Mouse (Mus musculus) 3T3-L1 (cell line): ENCODE results near the gene Slc39a11.
A peak's percentile ranks its signal among the peaks of the same experiment; 100 is the strongest.

Experiments used
- DNase-seq: peaks from one replicate; pipeline ENCODE4 v3.0.0-alpha.2; 2015; ENCODE audit warnings: low read depth, low spot score

The Slc39a11 gene

DNA sequence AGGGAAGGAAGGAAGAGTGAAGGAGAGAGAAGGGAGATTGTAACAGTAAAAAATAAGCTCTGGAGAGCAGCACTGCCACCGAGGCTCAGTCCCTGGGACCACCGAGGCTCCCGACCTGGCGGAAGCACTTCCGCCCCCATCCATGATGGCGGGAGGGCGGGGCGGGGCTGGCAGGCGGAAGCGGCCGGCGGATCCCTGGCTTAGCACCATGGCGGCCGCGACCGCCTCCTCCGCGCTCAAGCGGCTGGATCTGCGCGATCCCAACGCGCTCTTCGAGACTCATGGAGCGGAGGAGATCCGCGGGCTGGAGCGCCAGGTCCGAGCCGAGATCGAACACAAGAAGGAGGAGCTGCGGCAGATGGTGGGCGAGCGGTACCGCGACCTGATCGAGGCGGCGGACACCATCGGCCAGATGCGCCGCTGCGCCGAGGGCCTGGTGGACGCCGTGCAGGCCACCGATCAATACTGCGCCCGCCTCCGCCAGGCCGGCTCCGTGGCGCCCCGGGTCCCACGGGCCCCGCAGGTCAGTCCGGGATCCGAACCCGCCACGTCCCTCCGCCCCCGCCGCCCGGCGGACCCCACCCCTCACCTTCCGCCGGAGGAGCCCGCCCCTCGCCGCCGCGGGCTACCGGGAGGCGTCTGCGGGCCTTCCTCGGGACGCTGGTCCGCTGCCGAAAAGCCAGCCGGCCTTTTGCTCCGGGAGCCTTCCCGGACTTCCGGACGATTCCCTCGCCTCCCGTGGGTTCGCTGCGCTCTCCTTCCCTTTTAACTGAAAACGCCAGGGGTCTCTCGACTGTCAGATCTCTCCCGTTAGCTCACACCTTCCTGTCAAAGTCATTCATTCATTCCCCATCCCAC is at the start of gene Slc39a11:
Gene Slc39a11 (minus strand): TSS at position 727 of the 858 bp plus-strand sequence.
- DNase-seq = peak; percentile 71

DNA sequence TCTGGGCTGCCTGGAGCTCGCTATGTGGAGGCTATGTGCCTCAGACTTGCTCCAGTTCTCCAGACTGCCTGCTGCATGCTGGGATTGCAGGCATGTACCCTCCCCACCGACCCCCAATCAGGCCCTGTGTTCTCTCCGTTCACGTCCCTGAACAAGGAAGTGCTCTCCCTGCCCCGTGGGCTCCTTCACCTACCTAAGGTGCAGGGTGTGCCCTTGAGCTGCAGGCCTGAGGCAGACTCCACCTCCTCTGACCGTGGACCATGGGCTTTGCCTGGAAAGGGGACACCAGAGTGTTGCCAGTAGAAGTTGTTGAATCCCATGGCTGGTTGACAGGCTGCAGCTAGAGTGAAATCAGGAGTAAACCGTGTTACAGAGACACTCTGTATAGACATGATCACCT is 49.8 kb upstream of the Slc39a11 start:
- no peak for DNase-seq

DNA sequence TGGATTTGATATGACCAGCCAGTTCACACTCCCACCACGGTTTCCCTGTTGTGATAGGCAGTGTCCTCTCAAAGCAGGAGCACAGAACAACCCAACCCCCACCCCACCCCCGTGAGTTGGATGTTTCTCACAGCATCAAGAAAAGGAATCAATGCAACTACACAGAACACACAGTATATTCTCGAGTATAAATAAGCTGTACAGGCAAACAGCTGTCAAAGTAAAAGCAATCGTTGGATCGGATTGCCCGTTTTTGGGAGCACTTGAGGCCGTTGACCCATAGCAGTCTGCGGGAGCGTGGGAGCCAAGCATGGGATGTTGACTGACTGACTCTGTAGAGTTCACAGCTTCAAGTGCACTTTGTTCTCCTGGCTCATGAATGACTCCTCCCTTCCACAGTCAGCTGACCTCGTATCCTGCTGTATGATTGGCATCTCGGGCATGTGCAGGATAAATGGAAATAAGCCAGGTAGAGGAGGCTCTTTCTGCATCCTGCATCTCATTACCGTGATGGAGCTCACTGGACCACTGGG is 48.2 kb upstream of the Slc39a11 start:
- no peak for DNase-seq

DNA sequence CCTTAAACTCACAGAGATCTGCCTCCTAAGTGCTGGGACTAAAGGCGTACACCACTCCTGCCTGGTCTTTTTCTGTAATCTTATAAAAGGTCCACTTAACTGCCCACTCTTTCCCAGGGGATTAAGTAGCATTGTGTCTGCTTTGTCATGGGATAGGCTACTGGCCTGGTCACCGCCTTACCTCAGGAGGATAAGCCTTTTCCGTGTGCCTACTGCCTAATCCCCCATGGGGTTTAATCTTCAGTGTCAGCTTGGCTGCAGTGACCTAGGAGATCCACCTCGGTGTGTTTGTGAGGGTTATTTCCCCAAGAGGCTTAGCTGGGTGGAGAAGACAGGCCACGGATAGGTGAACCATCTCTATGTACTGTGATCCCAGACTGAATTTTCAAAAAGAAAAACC is 47.7 kb upstream of the Slc39a11 start:
- no peak for DNase-seq

DNA sequence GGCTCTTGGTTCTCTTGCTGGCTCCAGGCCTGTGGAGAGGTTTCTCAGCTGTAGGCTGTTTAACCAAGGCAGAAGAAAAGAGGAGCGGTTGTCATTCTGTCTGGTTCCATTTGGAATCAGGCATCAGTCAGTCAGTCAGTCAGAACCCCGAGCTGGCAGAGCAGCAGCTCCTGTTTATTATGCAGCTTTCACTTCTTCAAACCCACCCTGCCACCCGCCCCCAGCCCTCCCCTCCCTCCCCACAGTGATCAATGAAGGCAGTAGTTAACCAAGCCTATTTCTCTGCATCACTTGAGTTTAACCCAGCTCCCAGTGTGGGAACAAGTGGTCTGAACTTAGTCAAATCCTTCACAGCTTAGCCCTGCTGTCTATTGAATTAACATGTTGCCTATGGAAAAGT is 42.0 kb upstream of the Slc39a11 start:
- DNase-seq = no peak

DNA sequence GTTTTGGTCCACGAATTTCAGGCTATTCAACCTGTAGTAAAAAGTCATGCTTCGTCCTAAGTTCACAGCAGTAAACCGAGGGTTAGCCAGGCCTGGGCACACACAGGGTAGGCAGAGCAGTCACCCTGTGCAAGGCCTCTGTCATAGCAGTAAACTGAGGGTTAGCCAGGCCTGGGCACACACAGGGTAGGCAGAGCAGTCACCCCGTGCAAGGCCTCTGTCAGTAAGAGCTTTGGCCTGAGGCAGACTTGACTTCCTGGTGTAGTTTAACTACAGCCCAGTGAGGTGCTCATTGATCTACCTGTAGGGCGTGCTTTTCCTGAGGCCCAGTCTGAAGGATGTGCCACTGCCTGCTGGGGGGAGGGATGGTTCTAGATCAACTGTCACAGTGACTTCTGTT is 41.4 kb upstream of the Slc39a11 start:
- no peak for DNase-seq

DNA sequence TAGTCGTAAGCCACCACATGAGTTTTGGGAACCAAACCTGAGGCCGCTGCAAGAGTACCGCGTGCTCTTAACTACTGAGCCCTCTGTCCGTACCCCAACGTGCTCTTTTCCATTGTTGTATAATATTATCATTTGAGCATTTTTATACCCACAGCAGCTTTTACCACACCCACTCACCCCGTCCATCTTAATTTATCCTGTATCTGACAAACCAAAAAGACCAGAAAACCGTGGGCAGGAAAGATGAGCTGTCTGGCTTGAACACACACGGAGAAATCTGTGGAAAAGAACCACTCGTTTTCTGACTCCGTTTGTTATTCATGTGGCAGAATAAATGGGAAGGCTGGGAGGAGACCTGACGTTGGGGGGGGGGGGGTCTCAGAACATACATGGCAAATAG is 40.6 kb upstream of the Slc39a11 start:
- no peak for DNase-seq

DNA sequence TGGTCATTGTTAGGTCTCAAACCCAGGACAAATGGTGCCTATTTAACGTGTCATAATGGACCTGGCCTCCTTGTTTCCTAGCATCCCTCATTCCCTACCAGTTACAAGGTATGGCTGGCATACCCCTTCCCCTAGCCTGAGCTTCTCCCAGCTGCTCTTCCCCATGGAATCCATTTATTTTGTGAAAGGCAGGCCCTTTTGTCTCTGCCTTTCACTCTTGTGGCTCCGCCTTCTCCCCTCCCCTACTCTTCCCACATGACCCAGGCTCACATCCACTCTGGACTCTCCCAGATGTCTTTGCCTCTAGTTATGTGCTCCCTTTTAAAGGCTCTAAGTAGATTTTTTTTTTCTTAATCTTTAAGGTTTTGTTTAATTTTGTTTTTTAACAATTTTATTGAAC is 37.2 kb upstream of the Slc39a11 start:
- peak; percentile 75 for DNase-seq

DNA sequence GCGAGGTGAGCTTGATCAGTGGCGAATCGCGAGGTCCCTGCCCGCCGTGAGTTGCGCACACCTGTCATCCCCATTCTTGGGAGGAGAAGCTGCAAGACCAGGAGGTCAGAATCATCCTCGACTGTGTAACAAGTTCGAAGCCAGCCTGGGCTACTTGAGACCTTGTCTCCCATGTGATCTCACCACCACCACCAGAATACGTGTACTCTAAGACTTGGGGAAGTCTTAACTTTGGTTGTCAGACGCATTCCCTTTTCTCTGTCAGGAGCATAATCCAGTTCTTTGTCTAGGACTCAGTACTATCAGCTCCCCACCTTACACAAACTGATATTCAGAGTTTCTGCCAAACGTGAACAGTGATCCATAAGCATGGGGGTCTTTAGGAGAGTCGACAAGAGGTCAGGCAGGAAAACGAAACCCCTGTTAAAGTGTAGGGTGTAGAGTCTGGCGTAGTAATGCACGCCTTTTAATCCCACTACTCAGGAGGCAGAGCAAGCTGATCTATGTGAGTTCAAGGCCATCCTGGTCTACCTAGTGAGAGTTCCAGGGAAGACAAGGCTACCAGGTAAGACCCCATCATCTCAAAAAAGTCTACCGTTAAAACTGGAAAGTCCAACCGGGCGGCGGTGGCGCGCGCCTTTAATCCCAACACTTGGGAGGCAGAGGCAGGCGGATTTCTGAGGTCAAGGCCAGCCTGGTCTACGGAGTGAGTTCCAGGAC is 35.0 kb upstream of the Slc39a11 start:
- DNase-seq = no peak

DNA sequence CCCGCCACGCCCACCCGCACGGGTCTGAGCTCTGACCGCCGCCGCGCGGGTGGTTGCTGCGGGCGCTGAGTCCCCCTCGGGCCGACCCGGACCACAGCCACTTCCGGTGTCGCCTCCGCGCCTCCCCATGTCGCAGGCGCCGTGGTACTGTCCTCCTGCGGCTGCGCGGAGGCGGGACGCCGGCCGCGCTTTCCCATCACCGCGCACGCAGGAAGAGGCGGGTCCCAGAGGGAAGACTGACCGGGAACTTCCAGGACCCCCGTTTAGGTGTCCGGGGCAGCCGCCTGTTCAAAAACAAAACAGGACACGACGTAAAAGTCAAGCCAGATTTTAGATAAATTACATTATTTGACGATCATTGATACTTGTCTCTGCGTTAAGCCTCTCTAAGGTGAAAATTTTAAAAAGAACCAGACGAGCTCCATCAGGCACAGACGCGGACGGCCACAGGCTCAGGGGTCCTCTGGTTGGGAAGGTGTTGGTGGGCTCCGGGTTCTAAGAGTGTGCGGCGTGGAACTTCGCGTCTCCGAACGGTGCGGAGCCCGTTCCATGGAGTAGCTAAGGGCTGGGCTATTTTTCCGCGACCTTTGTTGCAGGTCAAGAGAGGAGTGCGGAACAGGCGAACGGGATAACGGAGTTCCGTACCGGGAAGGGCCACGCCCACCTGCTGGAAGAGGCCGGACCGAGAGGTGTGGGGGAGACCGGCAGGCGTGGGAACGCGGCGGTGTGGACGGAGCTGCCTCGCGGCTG is 34.3 kb upstream of the Slc39a11 start, which contains the start of the genes Fam104a and D11Wsu47e:
Gene Fam104a (minus strand): TSS at position 199 of the 750 bp plus-strand sequence.
Gene D11Wsu47e (plus strand): TSS at position 456 of the 750 bp plus-strand sequence.
- DNase-seq = peak; percentile 86

DNA sequence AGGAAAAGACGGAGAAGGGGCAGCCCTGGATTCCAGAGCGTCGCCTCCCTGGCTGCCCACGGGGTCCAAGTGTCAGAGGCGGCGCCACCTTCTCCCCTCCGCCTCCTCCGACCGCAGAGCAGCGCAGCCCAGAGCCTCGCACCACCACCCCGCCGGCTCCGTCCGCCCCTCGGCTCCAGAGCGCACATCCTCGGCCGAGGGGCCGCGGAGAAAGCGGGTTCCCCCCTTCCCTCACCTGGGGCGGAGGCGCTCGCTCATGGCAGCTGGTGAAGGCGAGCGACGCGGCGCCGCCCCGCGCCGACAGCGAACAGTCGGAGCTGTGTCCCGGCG is 33.7 kb upstream of the Slc39a11 start:
- DNase-seq = peak; percentile 47

DNA sequence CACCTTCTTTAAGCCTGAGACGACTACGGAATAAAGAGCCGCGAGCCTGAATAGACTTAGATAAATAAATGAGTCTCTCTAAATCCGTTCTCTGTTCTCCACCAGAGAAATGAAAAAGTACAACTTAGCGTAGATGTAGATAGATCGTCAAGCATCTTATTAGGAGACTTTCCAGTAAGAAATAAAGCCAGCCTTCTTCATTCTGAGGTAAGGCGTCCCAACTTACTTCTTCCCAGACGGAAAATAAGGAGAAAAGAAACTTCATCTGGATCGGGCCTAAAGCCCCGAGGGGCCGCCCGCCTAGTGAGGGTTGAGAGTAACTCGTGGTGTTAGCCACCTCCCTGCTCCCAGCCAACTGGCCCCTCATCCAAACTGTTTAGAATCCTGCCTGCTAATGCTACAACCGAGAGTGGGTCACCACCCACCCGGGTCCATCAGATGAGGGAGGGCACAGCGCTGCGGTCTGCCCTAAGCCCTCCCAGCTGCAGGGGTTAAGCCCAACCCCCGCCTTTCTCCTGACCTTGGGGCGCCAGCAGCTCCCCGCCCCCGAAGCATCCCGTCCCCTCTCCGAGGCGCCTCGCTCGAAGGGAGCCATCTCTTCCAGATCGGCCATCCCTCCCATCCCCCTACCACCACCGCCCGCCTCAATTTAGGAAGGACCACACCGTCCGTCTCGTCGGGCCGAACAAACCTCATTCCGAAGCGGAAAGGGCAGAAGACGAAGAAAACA is 33.2 kb upstream of the Slc39a11 start:
- DNase-seq = peak; percentile 64

DNA sequence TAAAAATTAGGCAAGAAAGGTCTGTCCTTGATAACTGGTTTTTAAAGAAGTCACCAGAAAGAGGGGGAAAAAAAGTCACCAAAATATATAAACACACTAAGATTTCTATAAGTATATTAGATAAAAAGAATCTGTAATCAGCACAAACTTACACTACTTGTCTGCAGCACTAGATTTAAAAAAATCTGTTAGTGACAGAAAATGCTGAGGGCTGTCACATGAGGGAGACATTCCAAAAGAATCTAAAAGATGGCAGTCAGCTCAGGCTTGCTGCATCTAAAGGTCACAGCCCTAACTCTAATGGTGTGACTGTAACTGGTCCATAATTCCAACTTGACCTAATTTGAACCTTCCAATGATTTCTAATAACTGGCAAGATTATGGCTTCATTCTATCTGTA is 32.1 kb upstream of the Slc39a11 start:
- DNase-seq = peak; percentile 40

DNA sequence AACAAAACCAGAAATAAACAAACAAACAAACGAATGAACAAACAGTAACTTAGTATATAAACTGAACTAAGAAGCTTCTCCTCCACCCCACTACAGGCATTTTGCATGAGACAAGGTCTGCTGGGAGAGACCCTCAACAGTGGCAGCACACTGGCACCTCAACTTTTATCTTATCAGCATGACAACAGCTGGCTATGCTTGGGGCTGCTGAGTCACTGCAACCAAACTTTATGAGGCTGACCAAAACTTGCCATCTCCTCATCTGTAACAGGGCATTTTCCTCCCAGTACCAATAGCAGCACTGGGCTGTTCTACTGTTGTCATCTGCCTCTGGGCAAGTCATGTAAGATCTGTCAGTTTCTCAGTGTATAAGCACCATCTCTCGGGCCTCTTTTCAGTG is 31.1 kb upstream of the Slc39a11 start:
- peak; percentile 40 for DNase-seq

DNA sequence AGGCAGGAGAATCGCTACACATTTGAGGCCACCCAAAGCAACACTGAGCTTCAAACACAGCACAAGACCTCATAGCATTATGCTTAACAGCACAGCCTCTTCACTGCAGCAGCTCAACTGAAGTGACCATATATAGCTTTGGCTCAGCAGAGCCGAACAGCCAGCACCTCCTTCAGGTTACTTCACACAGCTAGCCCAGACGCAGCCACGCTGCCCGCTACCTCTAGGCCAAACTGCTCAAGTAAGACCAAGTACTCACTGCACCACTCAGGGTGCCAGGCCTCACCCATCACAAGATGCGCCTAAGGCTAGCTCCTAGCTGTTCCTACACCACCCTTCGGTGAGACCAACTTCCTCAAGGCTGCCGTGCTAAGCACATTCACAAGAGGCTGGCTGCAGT is 28.5 kb upstream of the Slc39a11 start:
- DNase-seq = no peak

DNA sequence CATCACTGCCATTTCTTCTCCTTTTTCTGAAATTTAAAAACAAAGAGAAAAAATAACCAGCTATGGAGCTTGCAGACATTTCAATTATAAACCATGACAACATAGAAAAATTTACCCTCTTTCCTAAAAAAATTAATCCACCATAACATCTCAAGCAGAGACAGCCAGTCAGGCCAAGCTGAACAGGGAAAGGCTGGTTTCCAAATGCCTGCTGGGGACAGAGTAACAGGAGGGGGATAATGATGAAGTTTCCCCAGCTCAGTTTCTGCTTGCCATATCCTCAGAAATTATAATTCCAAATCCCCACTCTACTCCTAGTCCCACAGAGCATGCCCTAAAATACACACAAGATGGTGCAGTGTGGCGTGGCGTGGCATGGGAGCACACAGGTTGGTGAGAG is 27.5 kb upstream of the Slc39a11 start:
- DNase-seq = no peak

DNA sequence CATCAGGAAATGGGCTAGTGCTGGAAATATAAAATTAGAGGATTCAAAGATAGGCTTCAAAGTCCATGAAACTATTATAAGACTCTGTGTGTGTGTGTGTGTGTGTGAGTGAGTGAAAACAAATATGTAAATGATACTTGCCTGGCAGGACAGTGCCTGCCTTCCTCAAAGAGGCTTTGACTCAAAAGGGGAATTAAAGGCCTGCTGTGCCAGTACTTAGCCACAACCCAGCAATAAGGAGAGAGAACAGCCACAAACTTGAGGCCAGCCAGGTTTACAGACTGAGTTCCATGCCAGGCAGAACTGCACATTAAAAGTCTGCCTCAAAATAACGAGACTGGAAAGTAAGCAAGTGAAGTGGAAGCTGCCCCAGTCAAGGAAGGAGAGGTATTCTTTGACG is 27.0 kb upstream of the Slc39a11 start:
- no peak for DNase-seq

DNA sequence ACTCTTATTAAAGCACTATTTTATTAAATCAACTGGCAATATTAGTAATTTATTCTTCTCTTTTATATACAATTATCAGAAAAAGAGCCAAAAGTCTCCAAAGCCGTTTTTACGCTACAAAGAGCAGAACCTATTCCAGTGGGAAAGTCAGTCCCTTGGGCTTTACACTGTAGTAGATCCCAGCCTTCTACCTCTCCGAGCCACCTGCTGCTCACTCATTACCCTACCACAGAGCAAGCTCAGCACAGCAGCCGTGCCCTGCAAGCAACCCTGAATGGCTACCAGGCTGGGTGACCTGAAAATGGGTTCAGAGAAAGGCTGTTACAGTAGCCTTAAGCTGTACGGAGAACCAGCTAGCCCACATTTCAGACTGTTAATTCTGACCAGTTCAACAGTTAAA is 24.7 kb upstream of the Slc39a11 start:
- no peak for DNase-seq

DNA sequence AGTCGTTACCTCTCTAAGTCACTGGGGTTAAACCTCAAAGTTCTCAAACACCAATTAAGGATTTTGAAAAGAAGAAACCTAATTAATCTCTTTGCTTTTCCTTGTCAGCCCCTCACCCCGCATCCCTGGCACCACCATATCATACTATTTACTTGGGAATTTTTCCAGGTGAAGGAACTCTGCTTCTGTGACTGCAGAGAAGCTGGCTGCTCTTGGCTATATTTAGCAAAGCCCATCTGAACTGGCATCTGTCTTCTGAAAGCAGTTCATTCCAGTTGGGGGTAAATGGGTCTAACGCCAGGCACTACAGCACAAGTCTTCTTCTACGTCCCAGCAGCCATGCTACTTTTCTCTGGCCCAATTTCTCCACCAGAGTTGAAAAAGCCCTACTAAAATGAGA is 23.7 kb upstream of the Slc39a11 start:
- DNase-seq = no peak

DNA sequence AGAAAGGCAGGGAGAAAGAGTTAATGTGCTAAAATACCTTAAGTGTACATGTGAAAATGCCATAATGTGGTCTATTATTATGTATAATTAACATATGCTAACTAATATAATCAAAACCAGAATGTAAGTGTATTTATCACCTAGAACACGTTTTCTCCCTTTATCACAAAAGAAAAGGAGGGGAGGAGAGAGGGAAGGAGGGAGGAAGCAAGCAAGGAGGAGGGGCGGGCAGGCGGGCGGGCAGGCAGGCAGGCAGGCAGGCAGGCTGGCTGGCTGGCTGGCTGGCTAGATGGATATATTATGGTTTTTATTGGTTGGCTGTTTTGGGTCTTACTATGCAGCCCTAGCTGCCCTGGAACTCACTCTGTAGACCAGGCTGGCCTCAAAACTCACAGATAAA is 19.8 kb upstream of the Slc39a11 start:
- DNase-seq = no peak

DNA sequence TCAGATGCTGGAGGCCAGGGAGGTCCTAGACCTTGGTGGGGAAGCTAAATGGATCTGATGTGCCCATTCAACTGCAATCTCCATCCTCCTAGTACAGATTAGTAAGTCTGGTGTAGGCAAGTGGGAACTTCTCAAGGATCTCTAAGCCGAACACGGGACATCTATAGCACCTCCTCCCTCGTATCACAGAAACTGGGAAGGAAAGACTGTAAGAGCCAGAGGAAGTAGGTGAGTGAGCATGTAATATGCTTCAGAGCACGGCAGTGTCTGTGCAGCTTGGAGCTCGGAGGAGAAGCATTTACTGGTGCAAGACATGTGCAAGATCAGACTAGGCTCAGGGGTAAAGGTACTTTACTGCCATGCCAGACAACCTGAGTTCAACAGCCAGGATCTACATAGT is 19.0 kb upstream of the Slc39a11 start:
- DNase-seq = no peak
